Mouse (Mus musculus) kidney, postnatal 4 days (tissue): ENCODE data around the gene Krt83.
A peak's percentile ranks its signal among the peaks of the same experiment; 100 is the strongest.
"Not testable (repeated sequence)": the region's sequence is repeated elsewhere in the genome, so short reads cannot be mapped to it uniquely, and the experiment has no call there.

Source experiments
- DNase-seq, 2 experiments: peaks; one replicate each; pipeline ENCODE4 v3.0.0; 2021; ENCODE audit warnings: mixed read lengths in 2 of 2

Krt83 gene

DNA sequence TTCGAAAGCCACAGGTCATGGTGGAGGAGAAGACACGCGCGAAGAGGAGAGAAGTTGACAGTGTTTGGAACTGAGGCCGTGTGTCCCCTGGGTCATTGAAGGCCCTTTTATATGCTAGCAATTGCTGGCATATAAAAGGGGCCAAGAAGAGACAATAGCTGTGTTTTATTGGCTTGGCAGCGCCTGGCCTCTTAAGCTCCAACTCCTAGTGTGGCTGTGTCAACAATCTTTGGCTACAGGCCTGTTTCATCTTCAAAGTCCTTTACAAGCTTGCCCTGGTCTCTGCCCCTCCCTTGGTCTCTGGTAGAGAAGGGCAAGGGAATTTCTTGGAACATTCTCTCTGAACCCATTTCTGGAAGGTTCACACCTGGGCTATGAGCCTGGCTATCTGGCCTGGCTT, at the start of gene Krt83:
Gene Krt83 (minus strand): TSS at position 82 of the 400 bp plus-strand sequence.
- no peak for DNase-seq

DNA sequence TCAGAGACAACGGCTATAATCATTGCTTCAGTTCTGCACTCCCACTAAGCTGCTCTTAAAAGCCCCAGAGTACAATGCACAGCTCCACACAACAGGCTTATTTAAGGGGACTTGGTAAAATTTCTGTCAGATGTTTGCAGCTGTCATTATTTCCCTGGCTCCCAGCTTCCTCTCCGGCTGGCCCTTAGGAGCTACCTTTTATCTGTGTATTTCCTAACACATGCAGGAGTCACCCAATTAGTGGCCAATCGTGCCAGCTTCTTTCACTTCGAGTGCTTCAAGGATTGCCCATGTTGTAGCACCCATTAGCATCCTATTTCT, 47.2 kb upstream of the Krt83 start:
- peak in 1 of 2 experiments; percentile 11 for DNase-seq

DNA sequence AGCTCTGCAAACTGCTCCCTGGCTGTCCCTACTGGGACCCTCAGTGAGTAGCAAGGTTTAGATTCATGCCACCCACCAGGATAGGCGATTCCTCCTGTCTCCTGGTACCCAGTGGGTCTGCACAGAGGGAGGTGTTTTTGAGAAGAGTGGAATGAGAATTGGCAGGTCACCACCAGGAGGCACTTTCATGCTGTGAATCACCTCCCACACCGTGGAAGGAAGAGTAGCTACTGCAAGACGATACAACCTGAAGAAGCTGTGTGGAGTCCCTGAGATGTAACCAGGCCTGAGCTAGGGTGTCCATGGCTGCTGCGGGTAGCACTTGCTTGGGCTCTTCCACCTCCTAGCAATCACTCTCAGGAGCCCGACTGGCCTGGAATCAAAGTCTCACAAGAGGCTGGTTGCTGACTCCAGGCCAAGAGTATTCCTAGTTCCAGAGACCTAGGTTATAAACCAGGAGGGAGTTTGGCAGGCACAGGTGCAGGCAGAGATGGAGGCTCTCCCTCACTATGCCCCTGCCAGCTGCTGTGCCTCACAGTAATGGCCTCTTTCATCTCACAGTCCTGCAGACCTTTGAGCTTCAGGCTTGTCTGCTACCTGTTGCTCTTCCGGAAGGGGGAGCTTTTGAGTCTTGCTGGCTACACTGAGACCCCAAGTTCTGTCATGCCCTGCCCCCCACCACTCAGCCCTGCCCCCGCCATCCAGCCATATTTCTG, 46.7 kb upstream of the Krt83 start:
- DNase-seq, result peak; percentile 28 to 55

- peak; percentile 15 to 27 for DNase-seq
Measured at GRCm38 (mm10) chr15:101536054-101536850, 44.9 kb upstream of the Krt83 start.

- DNase-seq, result no peak
Measured at GRCm38 (mm10) chr15:101532720-101533119, 41.4 kb upstream of the Krt83 start, which contains the start of gene Krt84. Krt84 (minus strand) TSS chr15:101532820.

DNA sequence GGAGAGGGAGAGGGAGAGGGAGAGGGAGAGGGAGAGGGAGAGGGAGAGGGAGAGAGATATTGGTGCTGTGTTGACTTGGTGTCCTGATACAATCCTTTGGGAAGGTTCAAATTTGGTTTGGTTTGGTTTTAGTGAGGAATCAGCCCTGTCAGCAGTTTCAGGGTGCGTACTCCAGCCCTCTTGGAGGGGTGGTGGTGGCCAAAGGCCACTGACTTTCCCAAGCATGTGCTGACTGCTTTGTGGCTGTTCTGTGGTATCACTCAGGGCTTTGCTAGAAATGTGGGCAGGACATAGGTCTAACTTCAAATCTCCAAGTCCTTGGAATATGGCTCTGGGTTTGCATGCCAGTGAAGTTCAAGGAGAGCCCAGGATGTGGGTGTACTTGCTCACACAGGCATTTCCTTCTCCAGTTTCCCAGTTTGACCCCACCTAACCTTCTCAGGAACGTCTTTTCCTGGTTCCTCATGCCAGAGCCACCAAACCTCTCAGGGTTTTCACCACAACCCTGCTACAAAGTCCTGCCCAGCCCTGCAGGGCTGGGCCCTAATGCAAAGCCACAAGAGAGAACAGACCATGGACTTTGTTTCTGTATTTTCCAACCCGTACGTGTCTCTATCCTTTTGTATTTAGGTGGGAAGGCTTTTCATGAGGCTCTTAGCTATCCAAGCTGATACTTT, 31.4 kb upstream of the Krt83 start:
- no peak for DNase-seq

DNA sequence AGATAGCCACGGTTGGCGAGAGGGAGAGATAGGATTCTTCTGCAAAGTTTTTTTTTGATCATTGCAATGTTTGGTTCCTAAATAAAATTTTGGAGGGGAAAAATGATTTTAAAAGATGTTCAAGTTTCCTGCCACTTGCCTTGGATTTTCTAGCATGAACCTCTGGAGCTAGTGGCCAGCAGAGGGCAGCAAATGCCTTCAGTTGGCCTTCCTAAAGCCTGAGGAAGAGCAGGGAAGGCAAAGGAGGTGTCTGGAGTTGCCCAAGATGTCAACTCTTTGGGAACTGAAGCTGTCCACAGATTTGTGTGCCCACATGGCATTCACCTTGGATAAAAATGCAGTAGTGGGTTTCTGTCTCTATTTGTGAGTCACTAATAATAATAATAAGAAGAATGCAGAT, 28.5 kb upstream of the Krt83 start:
- DNase-seq, result peak; percentile 90

DNA sequence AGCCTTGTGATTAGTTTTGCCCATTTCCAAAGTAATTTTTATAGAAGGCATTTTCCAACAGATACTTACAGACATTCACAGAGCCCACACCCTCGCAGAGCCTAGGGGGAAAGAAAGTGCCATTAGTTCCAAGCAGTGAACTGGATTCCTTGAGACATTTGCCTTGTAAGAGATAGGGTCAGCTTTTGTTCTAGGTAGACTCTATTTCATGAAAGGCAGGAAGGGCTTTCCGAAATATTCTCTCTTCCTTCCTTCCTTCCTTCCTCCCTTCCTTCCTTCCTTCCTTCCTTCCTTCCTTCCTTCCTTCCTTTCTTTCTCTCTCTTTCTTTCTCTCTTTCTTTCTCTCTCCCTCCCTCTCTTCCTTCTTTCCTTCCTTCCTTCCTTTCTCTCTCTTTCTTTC, 25.8 kb upstream of the Krt83 start, which contains the start of gene Gm49425:
Gene Gm49425 (minus strand): TSS at position 101 of the 400 bp plus-strand sequence.
- not testable (repeated sequence) for DNase-seq

- peak; percentile 44 to 60 for DNase-seq
Measured at GRCm38 (mm10) chr15:101508247-101508646, 16.9 kb upstream of the Krt83 start.

DNA sequence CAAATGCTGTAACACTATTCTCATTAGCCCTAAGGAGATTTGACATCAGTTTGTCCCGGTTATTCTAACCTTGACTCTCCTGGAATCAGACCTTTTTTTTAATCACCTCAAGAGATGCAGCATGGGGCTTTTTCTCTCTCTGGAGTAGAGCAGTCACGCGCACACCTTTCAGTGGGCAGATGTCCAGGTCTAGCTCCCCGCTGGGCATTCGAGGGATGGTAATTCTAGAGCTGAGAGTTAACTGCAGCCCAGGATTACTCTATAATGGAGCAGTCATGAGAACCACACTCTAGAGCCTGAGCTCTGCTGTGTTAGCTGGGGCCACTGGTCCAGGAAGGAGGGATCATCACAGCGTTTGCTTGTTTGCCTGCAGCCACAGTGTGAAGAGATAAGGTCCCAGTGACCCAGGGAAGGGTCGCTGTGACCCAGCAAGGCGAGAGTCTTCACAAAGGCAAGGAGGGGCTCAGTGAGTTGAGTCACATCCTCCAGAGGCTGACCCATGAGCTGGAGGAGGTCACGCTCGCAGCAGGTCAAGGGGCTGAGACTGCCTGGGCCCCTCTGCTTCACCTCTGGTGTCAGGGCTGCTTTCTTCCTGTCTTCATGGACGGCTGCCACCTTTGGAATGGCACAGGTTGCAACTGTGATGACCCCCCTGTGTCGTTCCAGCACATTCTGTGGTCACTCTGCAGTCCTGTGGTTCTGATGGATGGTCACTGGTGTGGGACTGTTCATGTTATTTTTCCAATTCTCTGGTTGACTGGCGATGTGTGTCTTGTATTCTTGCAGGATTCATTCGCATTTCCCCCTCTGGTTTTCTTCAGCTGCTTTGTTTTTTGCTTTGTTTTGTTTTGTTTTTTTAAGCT, 15.8 kb upstream of the Krt83 start:
- DNase-seq, result peak in 1 of 2 experiments; percentile 12

- DNase-seq, result peak; percentile 29 to 48
Measured at GRCm38 (mm10) chr15:101497181-101497580, 5.9 kb upstream of the Krt83 start.

GRCm38 (mm10) chr15:101495266-101495665, 4.0 kb upstream of the Krt83 start:
- no peak for DNase-seq

DNA sequence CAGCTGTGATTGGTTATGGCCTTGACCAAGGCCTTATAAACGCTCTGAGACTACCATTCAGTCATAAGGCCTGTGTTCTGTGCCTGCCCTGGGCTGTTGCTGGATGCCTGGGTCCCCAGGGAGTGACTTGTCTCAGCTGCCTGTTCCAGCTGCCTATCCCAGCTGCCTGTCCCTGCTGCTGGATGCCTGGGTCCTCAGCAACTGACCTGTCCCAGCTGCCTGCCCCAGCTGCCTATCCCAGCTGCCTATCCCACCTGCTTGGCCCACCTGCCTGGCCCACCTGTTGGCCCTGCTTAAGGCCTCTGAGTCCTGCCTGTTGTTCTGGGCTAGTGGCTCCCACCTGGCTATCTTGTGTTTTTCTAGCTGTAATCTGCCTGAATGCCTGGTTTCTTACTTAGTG, 2.9 kb upstream of the Krt83 start:
- DNase-seq, result peak in 1 of 2 experiments; percentile 10

DNA sequence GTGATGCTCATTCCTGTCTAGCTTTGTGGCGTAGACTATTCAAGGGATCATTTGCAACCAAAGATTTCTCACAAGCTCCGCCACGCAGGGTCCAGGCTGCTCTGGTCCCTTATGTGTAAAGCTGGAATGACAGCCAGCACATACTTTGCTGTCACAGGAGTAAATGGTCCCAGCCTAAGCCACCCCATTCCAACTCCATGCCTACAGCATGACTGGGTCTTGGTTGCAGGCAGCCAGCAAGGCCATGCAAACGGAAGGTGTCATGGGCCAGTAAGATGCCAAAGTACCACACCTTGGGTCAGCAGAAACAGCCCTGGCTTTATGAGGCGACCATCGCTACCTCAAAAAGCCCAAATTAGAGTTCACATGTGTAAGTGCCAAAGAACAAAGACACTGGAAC, 2.4 kb upstream of the Krt83 start:
- no peak for DNase-seq

GRCm38 (mm10) chr15:101492718-101493117, 1.4 kb upstream of the Krt83 start:
- DNase-seq, result no peak

- DNase-seq, result no peak
Measured at GRCm38 (mm10) chr15:101485911-101486635, 5.2 kb downstream of the Krt83 start.

DNA sequence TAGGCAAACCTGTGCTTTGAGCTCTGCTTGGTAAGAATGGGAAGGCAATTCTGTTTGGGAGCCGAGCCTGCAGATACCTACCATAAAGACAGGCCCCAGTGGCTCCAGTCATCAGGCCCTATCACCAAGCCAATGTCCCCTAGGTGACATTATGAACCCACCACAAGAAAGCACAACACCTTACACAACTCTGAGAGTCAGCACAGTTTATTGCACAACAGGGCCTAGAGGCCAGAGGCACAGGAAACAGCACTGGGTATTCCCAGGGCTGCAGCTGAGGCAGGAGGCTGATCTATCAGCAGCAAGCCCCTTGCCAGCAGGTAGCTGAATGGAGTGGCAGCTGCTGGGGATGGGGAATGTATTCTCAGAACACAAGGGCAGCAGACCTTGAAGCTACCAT, 6.4 kb downstream of the Krt83 start:
- DNase-seq, result no peak

DNA sequence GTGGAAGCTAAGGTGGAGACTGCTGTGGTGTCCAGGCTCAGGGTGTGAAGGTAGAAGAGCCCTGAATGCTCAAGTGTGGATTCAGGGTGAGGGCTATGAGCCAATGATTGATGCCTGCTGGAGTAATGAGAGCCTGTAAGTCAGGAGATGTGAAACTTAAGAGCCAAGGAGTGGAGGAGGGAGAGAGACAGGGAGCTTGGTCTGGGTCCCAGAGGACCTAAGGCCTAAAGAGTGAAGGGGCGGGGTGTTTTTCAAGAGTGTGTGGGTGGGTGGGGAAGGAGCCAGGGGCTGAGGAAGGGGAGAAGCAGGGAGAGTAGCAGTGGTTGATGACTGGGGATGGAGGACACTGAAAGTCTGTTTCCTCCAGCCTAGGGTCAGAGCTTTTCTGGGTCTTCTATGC, 7.7 kb downstream of the Krt83 start:
- DNase-seq, result no peak

DNA sequence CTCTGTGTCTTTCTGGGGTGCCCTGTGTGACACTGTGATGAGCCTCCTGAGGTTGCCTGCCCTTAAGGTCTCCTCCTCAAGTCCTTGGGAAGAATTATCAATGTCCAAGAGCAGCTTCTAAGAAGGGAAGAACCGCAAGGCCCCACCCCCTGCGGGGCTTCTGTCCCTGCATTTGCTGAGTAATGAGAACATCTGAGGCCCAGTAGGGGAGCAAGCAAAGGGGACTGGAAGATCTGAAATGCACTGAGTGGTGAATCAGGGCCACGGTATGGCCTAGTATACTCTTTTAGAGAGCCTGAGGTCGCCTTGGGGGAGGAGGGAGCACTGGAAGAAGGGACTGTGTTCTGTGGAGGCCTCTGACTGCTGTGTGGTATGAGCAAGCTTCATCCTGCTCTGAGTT, 9.3 kb downstream of the Krt83 start:
- no peak for DNase-seq

DNA sequence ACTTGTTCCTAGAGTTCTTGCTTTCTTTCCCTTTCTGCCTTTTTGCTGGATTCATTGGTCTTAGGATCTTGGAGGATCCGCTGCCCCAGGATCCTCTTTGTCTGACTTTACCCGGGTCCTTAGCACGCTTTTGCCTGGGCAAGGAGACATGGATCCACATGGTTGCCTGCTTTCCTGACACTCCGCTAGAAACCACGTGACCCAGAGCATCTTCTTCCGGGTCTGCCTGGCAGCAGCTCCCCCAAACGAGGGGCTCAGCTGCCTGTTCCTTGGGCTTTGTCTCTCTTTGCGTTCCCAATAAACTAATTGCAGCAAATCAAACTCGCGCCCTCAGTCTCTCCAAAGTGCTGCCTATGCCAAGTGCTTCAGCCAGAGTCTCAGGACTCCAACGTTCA, 11.6 kb downstream of the Krt83 start:
- DNase-seq, result peak in 1 of 2 experiments; percentile 11

- peak; percentile 73 to 78 for DNase-seq
Measured at GRCm38 (mm10) chr15:101479007-101479665, 12.2 kb downstream of the Krt83 start.
